Mouse (Mus musculus): ENCODE results near the gene Dnajc30. TPM values are rescaled to one million over a fixed set of nuclear protein-coding genes. Genes with fewer than 3 reads are reported as not detected.

Gene Dnajc30
- 26.6 and 28.3 TPM in 2 replicates for polyA plus RNA-seq (2014; fragmentation: Nextera tagmentation; extraction: Ambion mirVana)

- Histone ChIP-seq H3K27me3 (ENCODE audit: control insufficient read depth, insufficient read depth, low read length) (no peaks in the 10 kb centered on the region), H3K36me3 (ENCODE audit: control insufficient read depth, insufficient read depth, low read length) (peaks cover 9% of the 10 kb centered on the region), H3K4me2 (ENCODE audit: low read depth) (peak within 1 kb of the TSS; percentile 95), H3K27ac (ENCODE audit: low read depth, low read length) (0 out of 2 replicates have a peak within 1 kb of the TSS, but pooled peaks have one; percentile 14), H3K9ac (ENCODE audit: low read length) (peak within 1 kb of the TSS; percentile 81), H3K4me3 (ENCODE audit: low read depth, low read length) (peak within 1 kb of the TSS; percentile 92), H3K4me1 (ENCODE audit: control insufficient read depth, insufficient read depth, low read length) (peaks cover 5% of the 10 kb centered on the region), H3K9me3 (ENCODE audit: control insufficient read depth, low read length) (no peaks in the 10 kb centered on the region)
- peak; percentile 96 for ATAC-seq (ENCODE audit: insufficient read depth, low FRiP score, low TSS enrichment)
- peak; percentile 97 for DNase-seq (ENCODE audit: low spot score)
- 0% methylated on average over 52 of the region's 52 CpGs for WGBS
Observed at GRCm38 (mm10) chr5:135063629-135064381, at the start of gene Dnajc30. Dnajc30 (plus strand) TSS chr5:135064202.

DNA sequence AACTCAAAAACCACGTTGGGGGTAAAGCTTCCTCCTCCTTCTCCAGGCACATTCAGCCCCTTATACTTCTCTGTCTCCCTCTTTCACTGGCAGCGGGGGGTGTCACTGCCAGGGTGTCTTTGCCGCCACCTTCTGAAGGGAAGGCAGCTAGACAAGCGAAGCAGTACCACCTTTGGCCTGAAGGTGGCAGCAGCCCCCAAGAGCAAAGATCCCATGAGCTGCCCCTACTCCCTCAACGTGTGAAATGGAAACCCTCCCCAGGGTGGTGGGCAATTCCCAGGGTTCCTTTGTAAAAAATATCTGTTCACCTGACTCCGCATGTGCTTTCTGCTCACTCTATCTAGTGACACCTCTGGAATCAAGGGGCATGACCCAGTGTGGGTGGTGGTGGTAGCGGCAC lies 48.5 kb upstream of the Dnajc30 start:
- peak; percentile 43; the same call in 1 of the 2 replicates for ATAC-seq (ENCODE audit: insufficient read depth, low FRiP score, low TSS enrichment)
- WGBS, result 13% methylated on average over 7 of the region's 7 CpGs
- H3K27ac ChIP-seq (ENCODE audit: low read depth, low read length), result no peak overlapping the region

DNA sequence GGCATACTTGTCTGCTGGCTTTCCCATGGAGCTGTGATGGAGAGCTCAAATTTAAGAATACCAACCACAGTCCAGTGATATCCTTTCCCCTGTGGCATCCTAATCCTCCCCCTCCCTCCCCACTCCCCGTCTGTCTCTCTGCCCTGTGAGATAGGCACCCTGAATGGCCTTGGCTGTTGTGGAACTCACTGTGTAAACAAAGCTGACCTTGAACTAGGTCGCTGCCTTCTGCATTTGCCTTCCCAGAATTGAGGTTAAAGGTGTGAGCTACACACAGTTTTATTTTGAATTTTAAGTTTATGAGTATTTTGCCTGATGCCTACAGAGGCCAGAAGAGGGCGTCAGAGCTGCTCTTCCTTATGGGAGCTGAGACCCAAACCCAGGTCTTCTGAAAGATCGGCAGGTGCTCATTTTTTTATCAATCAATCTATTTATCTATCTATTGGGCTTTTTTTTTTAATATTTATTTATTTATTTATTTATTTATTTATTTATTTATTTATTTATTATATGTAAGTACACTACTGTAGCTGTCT lies 47.7 kb upstream of the Dnajc30 start:
- DNase-seq (ENCODE audit: low spot score) (no peak), ATAC-seq (ENCODE audit: insufficient read depth, low FRiP score, low TSS enrichment) (no peak)
- 56% methylated on average over 4 of the region's 4 CpGs for WGBS
- no peaks in the 10 kb centered on the region for H3K36me3 ChIP-seq (ENCODE audit: control insufficient read depth, insufficient read depth, low read length)
- H3K9ac ChIP-seq (ENCODE audit: low read length), result no peak overlapping the region
- H3K9me3 ChIP-seq (ENCODE audit: control insufficient read depth, low read length), result no peaks in the 10 kb centered on the region
- no peak overlapping the region for H3K27ac ChIP-seq (ENCODE audit: low read depth, low read length)
- H3K27me3 ChIP-seq (ENCODE audit: control insufficient read depth, insufficient read depth, low read length), result no peaks in the 10 kb centered on the region
- no peak overlapping the region for H3K4me2 ChIP-seq (ENCODE audit: low read depth)
- H3K4me3 ChIP-seq (ENCODE audit: low read depth, low read length), result no peak overlapping the region
- peaks cover 7% of the 10 kb centered on the region for H3K4me1 ChIP-seq (ENCODE audit: control insufficient read depth, insufficient read depth, low read length)

More for the DNA sequence above, 48.5 kb upstream of the Dnajc30 start:
- H3K4me2 ChIP-seq (ENCODE audit: low read depth), result no peak overlapping the region
- no peaks in the 10 kb centered on the region for H3K36me3 ChIP-seq (ENCODE audit: control insufficient read depth, insufficient read depth, low read length)
- no peak overlapping the region for H3K4me3 ChIP-seq (ENCODE audit: low read depth, low read length)
- peaks cover 11% of the 10 kb centered on the region for H3K4me1 ChIP-seq (ENCODE audit: control insufficient read depth, insufficient read depth, low read length)
- peak; percentile 82 for DNase-seq (ENCODE audit: low spot score)
- no peaks in the 10 kb centered on the region for H3K9me3 ChIP-seq (ENCODE audit: control insufficient read depth, low read length)
- H3K27me3 ChIP-seq (ENCODE audit: control insufficient read depth, insufficient read depth, low read length), result no peaks in the 10 kb centered on the region
- H3K9ac ChIP-seq (ENCODE audit: low read length), result no peak overlapping the region

DNA sequence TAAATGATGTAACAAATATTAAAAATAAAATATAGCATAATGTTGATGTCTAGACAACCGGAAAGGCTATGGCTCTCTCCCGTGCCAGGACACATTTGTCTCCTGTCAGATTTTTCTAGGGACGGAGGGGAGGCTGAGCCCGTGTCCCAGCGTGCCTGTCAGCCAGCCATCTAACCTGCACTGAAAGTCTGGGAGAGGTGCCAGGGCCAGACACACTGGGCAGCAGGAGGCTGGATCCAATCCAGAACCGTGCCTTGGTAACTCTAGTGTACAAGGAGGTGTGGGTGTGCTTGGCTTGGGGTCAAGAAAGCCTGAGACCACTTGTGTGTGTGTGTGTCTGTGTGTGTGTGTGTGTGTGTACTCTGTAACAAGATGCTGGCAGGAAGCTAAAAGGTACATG lies 42.2 kb upstream of the Dnajc30 start:
- ATAC-seq (ENCODE audit: insufficient read depth, low FRiP score, low TSS enrichment) (no peak), DNase-seq (ENCODE audit: low spot score) (no peak)
- 83% methylated on average over 6 of the region's 6 CpGs for WGBS

DNA sequence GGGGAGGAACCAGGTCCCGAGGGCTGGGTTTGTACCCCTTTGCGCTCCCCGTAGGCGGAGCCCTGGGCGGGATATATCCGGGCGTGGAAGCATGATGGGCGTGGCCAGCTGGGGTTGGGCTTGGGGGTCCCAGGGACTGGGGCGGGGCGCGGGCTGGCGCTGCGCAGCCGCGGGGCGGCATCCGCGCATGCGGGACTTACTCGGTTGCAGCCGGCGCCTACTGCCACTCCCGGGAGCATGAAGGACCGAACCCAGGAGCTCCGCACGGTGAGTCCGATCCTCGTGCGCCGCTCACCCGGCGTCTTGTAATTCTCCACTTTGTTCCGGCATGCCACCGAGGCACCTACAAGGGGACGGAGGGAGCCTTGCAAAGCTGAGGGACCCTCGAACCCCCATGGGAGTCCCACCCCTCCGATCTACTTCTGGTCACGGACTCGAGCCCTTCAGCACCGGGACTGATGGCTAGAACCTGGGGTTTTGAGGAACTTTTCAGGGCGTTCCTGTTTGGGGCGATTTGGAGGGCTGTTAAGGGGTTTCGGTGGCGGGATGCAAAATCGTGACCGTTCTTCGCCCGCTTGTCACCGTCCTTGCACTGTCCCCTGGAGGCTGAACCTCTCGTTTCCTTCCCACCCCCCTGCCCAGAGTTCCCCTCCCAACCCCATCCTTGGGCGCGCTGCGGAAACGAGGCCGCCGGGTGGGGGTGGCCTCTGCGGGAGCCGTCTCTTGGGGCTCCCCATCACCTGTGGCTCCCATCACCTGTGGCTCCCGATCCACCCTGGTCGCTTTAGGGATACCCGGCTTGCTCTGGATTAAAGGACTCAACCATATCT lies 40.4 kb upstream of the Dnajc30 start, which contains the start of gene Stx1a:
Gene Stx1a (plus strand): TSS at position 139 of the 830 bp plus-strand sequence.
- peak within 1 kb of the TSS; percentile 59 for H3K9ac ChIP-seq (ENCODE audit: low read length)
- peak within 1 kb of the TSS; percentile 51 for H3K4me3 ChIP-seq (ENCODE audit: low read depth, low read length)
- H3K27ac ChIP-seq (ENCODE audit: low read depth, low read length), result no peak within 1 kb of the TSS
- peak within 1 kb of the TSS; percentile 56 for H3K4me2 ChIP-seq (ENCODE audit: low read depth)
- no peaks in the 10 kb centered on the region for H3K27me3 ChIP-seq (ENCODE audit: control insufficient read depth, insufficient read depth, low read length)
- no peaks in the 10 kb centered on the region for H3K36me3 ChIP-seq (ENCODE audit: control insufficient read depth, insufficient read depth, low read length)
- DNase-seq (ENCODE audit: low spot score) (peak; percentile 93), ATAC-seq (ENCODE audit: insufficient read depth, low FRiP score, low TSS enrichment) (peak; percentile 92)
- 0 out of 2 replicates have a peak, but pooled peaks cover 5% of the 10 kb centered on the region for H3K4me1 ChIP-seq (ENCODE audit: control insufficient read depth, insufficient read depth, low read length)
- no peaks in the 10 kb centered on the region for H3K9me3 ChIP-seq (ENCODE audit: control insufficient read depth, low read length)
- under 1% methylated on average over 61 of the region's 61 CpGs for WGBS

More for the DNA sequence above, 42.2 kb upstream of the Dnajc30 start:
- no peak overlapping the region for H3K4me3 ChIP-seq (ENCODE audit: low read depth, low read length)
- no peaks in the 10 kb centered on the region for H3K27me3 ChIP-seq (ENCODE audit: control insufficient read depth, insufficient read depth, low read length)
- 0 out of 2 replicates have a peak, but pooled peaks cover 5% of the 10 kb centered on the region for H3K4me1 ChIP-seq (ENCODE audit: control insufficient read depth, insufficient read depth, low read length)
- H3K36me3 ChIP-seq (ENCODE audit: control insufficient read depth, insufficient read depth, low read length), result no peaks in the 10 kb centered on the region
- H3K9me3 ChIP-seq (ENCODE audit: control insufficient read depth, low read length), result no peaks in the 10 kb centered on the region
- H3K9ac ChIP-seq (ENCODE audit: low read length), result no peak overlapping the region
- no peak overlapping the region for H3K4me2 ChIP-seq (ENCODE audit: low read depth)
- H3K27ac ChIP-seq (ENCODE audit: low read depth, low read length), result no peak overlapping the region

GRCm38 (mm10) chr5:135024665-135025224 lies 39.3 kb upstream of the Dnajc30 start:
- 0 out of 2 replicates have a peak, but pooled peaks cover 5% of the 10 kb centered on the region for H3K4me1 ChIP-seq (ENCODE audit: control insufficient read depth, insufficient read depth, low read length)
- WGBS, result 64% methylated on average over 11 of the region's 11 CpGs
- peak overlapping the region; percentile 51; the same call in 1 of the 2 replicates for H3K4me3 ChIP-seq (ENCODE audit: low read depth, low read length)
- no peaks in the 10 kb centered on the region for H3K9me3 ChIP-seq (ENCODE audit: control insufficient read depth, low read length)
- H3K27me3 ChIP-seq (ENCODE audit: control insufficient read depth, insufficient read depth, low read length), result no peaks in the 10 kb centered on the region
- no peak overlapping the region for H3K27ac ChIP-seq (ENCODE audit: low read depth, low read length)
- DNase-seq (ENCODE audit: low spot score) (no peak), ATAC-seq (ENCODE audit: insufficient read depth, low FRiP score, low TSS enrichment) (no peak)
- peak overlapping the region; percentile 56 for H3K4me2 ChIP-seq (ENCODE audit: low read depth)
- no peak overlapping the region for H3K9ac ChIP-seq (ENCODE audit: low read length)
- H3K36me3 ChIP-seq (ENCODE audit: control insufficient read depth, insufficient read depth, low read length), result no peaks in the 10 kb centered on the region

DNA sequence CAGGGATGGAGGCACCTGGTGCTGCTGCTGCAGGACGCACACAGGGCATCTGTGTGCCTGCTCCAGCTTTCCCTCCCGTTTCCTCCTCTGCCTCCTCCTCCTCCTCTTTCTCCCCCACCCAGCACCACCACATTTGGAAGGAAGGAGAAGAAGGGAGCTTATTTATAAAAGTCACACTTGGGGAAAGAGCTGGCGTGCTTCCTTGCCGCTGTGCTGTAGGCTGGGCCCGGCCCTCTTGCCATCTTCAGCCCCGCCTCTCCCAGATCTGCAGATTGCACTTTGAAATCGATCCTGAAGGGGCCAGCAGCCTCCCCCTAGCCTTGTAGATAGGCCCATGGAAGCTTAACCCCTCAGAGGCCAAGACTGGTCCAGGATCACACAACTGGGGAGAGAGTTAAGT lies 38.1 kb upstream of the Dnajc30 start:
- no peak overlapping the region for H3K27ac ChIP-seq (ENCODE audit: low read depth, low read length)

More for the DNA sequence above, 38.1 kb upstream of the Dnajc30 start:
- WGBS, result 16% methylated on average over 7 of the region's 7 CpGs
- H3K36me3 ChIP-seq (ENCODE audit: control insufficient read depth, insufficient read depth, low read length), result no peaks in the 10 kb centered on the region
- DNase-seq (ENCODE audit: low spot score) (no peak), ATAC-seq (ENCODE audit: insufficient read depth, low FRiP score, low TSS enrichment) (no peak)
- H3K4me1 ChIP-seq (ENCODE audit: control insufficient read depth, insufficient read depth, low read length), result 0 out of 2 replicates have a peak, but pooled peaks cover 5% of the 10 kb centered on the region
- H3K27me3 ChIP-seq (ENCODE audit: control insufficient read depth, insufficient read depth, low read length), result no peaks in the 10 kb centered on the region
- no peak overlapping the region; the same call in 1 of the 2 replicates for H3K9ac ChIP-seq (ENCODE audit: low read length)
- peak overlapping the region; percentile 9 for H3K4me2 ChIP-seq (ENCODE audit: low read depth)
- no peak overlapping the region for H3K4me3 ChIP-seq (ENCODE audit: low read depth, low read length)
- H3K9me3 ChIP-seq (ENCODE audit: control insufficient read depth, low read length), result no peaks in the 10 kb centered on the region
